Mouse (Mus musculus): ENCODE measurements around the gene Galnt17.

GRCm38 (mm10) chr5:131218221-131218620, 90.1 kb downstream of the Galnt17 start:
- TF ChIP-seq CTCF (IDR thresholded peaks at IDR 0.05; ENCODE audit: extremely low read depth, insufficient read length, insufficient replicate concordance, low read depth, low read length) (no peak), POLR2A (IDR thresholded peaks at IDR 0.05; ENCODE audit: low read depth, low read length) (no peak)
